Mouse (Mus musculus): Measurements from ENCODE around the gene Gm36245. TPM values are rescaled to one million over a fixed set of nuclear protein-coding genes. Genes with fewer than 3 reads are reported as not detected.

The Gm36245 gene
- not detected in 2 replicates for polyA plus RNA-seq (2015; fragmentation: Nextera tagmentation; extraction: Ambion mirVana)

DNA sequence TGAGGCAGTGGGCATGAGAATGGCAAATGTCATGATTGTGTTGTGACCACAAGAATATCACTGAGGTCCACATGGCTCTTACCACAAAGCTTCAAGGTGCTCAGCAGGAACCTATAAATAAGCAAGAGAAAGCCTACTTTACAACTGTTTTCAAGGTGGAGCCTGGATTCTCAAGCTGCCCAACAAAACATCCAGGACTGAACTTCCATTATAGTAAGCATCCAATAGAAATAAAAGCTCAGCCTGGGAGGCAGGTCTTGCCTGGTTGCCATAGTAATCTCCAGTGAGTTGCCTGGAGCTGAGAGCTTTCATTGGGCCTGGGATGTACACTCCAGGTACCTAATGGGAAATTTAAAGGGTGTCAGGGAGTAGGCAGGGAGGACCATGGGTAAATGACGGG lies at the start of gene Gm36245:
TSS of gene Gm36245 (plus strand) at position 301 of the 400 bp plus-strand sequence.
- WGBS: 96% methylated on average over 1 of the region's 1 CpGs
- H3K4me3 ChIP-seq (ENCODE audit: low read depth, low read length): no peak within 1 kb of the TSS
- no peak for TF ChIP-seq CTCF (IDR thresholded peaks at IDR 0.05; ENCODE audit: low read depth)
- no peak within 1 kb of the TSS for H3K27ac ChIP-seq (ENCODE audit: low read depth, low read length)
- H3K27me3 ChIP-seq (replicated peaks; ENCODE audit: control insufficient read depth, insufficient read depth, low read length): no peaks in the 10 kb centered on the region
- no peak within 1 kb of the TSS for H3K9ac ChIP-seq (ENCODE audit: low read depth, low read length)
- no peaks in the 10 kb centered on the region for H3K9me3 ChIP-seq (ENCODE audit: control insufficient read depth)
- no peaks in the 10 kb centered on the region for H3K36me3 ChIP-seq (ENCODE audit: control insufficient read depth, insufficient read depth)
- no peak within 1 kb of the TSS for H3K4me2 ChIP-seq (replicated peaks; ENCODE audit: low read depth)
- H3K4me1 ChIP-seq (replicated peaks; ENCODE audit: control insufficient read depth, insufficient read depth, low read length): no peaks in the 10 kb centered on the region
- no peak for ATAC-seq

GRCm38 (mm10) chr15:77561792-77562191 lies 37.3 kb upstream of the Gm36245 start, which contains the start of gene 1700025B11Rik:
Gene 1700025B11Rik (minus strand): TSS chr15:77561892.
- Histone ChIP-seq H3K36me3 (ENCODE audit: control insufficient read depth, insufficient read depth) (no peaks in the 10 kb centered on the region), H3K9me3 (ENCODE audit: control insufficient read depth) (no peaks in the 10 kb centered on the region), H3K4me3 (ENCODE audit: low read depth, low read length) (no peak within 1 kb of the TSS), H3K27ac (ENCODE audit: low read depth, low read length) (no peak within 1 kb of the TSS), H3K27me3 (replicated peaks; ENCODE audit: control insufficient read depth, insufficient read depth, low read length) (no peaks in the 10 kb centered on the region), H3K4me2 (replicated peaks; ENCODE audit: low read depth) (no peak within 1 kb of the TSS), H3K9ac (ENCODE audit: low read depth, low read length) (no peak within 1 kb of the TSS), H3K4me1 (replicated peaks; ENCODE audit: control insufficient read depth, insufficient read depth, low read length) (no peaks in the 10 kb centered on the region)
- TF ChIP-seq CTCF (IDR thresholded peaks at IDR 0.05; ENCODE audit: low read depth): no peak
- ATAC-seq: no peak

DNA sequence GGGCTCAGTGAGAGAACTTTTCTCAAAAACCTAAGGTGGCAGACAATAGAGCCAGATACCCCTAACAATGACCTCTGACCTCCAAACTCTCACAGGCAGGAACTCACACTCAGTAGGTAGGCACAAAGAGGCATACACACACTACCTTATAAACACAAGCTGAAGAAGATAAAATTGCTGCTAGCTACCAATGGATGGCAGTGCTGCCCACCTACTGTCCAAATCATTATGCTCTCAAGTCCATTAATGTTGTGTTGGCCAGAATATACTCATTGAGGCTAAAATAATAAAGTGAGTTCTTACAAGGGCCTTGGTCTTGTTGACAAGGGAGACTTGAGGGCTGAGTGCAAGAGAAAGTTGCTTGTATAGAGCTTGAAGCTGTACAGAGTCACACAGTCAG lies 35.8 kb upstream of the Gm36245 start:
- Histone ChIP-seq H3K9me3 (ENCODE audit: control insufficient read depth) (no peaks in the 10 kb centered on the region), H3K4me3 (ENCODE audit: low read depth, low read length) (no peak overlapping the region), H3K27me3 (replicated peaks; ENCODE audit: control insufficient read depth, insufficient read depth, low read length) (no peaks in the 10 kb centered on the region), H3K27ac (ENCODE audit: low read depth, low read length) (no peak overlapping the region), H3K9ac (ENCODE audit: low read depth, low read length) (no peak overlapping the region), H3K4me1 (replicated peaks; ENCODE audit: control insufficient read depth, insufficient read depth, low read length) (no peaks in the 10 kb centered on the region), H3K4me2 (replicated peaks; ENCODE audit: low read depth) (no peak overlapping the region), H3K36me3 (ENCODE audit: control insufficient read depth, insufficient read depth) (no peaks in the 10 kb centered on the region)
- TF ChIP-seq CTCF (IDR thresholded peaks at IDR 0.05; ENCODE audit: low read depth): peak; percentile 55
- ATAC-seq: no peak

DNA sequence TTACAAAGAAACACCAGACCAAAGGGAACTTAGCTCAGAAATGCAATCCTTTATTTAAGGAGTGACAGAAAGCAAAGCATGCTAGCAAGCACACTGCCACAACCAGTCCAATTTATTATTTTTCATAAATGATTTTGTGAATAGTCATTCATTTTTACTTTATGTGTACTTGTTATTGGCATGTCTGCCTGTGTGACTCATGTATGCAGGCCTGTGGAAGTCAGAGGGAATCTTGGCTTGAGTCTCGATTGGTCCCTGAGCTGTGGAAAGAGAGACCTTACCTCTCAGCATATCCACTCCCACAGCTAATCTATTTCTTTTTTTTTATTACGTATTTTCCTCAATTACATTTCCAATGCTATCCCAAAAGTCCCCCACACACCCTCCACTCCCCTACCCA lies 20.3 kb upstream of the Gm36245 start:
- Histone ChIP-seq H3K9me3 (ENCODE audit: control insufficient read depth) (no peaks in the 10 kb centered on the region), H3K36me3 (ENCODE audit: control insufficient read depth, insufficient read depth) (no peaks in the 10 kb centered on the region), H3K4me2 (replicated peaks; ENCODE audit: low read depth) (no peak overlapping the region), H3K9ac (ENCODE audit: low read depth, low read length) (no peak overlapping the region), H3K27me3 (replicated peaks; ENCODE audit: control insufficient read depth, insufficient read depth, low read length) (no peaks in the 10 kb centered on the region), H3K4me3 (ENCODE audit: low read depth, low read length) (no peak overlapping the region), H3K27ac (ENCODE audit: low read depth, low read length) (no peak overlapping the region), H3K4me1 (replicated peaks; ENCODE audit: control insufficient read depth, insufficient read depth, low read length) (no peaks in the 10 kb centered on the region)
- ATAC-seq: no peak
- WGBS: 96% methylated on average over 2 of the region's 2 CpGs
- no peak for TF ChIP-seq CTCF (IDR thresholded peaks at IDR 0.05; ENCODE audit: low read depth)

DNA sequence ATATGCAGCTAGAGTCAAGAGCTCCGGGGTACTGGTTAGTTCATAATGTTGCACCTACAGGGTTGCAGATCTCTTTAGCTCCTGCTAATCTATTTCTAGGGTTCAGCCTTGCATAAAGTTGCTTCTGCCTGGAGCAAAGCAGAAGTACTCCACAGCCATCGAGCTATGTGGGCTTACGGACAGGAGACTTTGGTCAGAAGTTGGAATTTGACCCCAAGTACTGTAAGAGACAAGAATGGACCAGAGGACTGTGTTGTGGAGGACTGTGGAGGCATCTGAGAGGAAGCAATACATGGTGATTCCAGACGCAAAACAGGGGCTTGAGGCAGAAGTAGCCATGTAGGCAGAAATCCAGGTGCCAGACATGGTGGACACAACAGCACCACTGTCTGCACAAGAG lies 19.7 kb upstream of the Gm36245 start:
- no peak for TF ChIP-seq CTCF (IDR thresholded peaks at IDR 0.05; ENCODE audit: low read depth)
- Histone ChIP-seq H3K4me2 (replicated peaks; ENCODE audit: low read depth) (no peak overlapping the region), H3K27ac (ENCODE audit: low read depth, low read length) (no peak overlapping the region), H3K9ac (ENCODE audit: low read depth, low read length) (no peak overlapping the region), H3K4me1 (replicated peaks; ENCODE audit: control insufficient read depth, insufficient read depth, low read length) (no peaks in the 10 kb centered on the region), H3K27me3 (replicated peaks; ENCODE audit: control insufficient read depth, insufficient read depth, low read length) (no peaks in the 10 kb centered on the region), H3K4me3 (ENCODE audit: low read depth, low read length) (no peak overlapping the region), H3K36me3 (ENCODE audit: control insufficient read depth, insufficient read depth) (no peaks in the 10 kb centered on the region), H3K9me3 (ENCODE audit: control insufficient read depth) (no peaks in the 10 kb centered on the region)
- 73% methylated on average over 4 of the region's 4 CpGs for WGBS
- no peak for ATAC-seq

DNA sequence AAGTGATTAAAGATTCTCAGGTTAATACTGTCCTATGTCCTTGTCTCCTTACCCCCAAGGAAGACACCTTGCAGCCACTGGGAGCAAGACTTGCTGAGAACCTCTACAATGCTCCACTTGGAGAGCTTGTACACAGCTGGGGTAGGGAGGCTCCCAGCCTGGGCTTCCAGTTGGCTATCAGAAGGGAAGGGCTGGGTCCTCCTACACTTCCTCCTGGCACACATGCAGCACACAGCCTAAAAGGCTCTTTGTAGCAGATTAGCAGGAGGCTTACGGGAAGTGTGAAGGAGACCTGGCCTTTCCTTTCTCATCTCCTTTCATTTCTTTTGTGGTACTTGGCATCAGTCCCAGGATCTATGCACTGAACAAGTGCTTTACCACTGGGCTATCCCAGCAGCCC lies 17.4 kb upstream of the Gm36245 start:
- H3K27ac ChIP-seq (ENCODE audit: low read depth, low read length): no peak overlapping the region
- no peaks in the 10 kb centered on the region for H3K27me3 ChIP-seq (replicated peaks; ENCODE audit: control insufficient read depth, insufficient read depth, low read length)
- no peak overlapping the region for H3K9ac ChIP-seq (ENCODE audit: low read depth, low read length)
- no peak for TF ChIP-seq CTCF (IDR thresholded peaks at IDR 0.05; ENCODE audit: low read depth)
- no peaks in the 10 kb centered on the region for H3K36me3 ChIP-seq (ENCODE audit: control insufficient read depth, insufficient read depth)
- ATAC-seq: no peak
- H3K4me2 ChIP-seq (replicated peaks; ENCODE audit: low read depth): no peak overlapping the region
- WGBS: 37% methylated on average over 1 of the region's 1 CpGs
- no peaks in the 10 kb centered on the region for H3K4me1 ChIP-seq (replicated peaks; ENCODE audit: control insufficient read depth, insufficient read depth, low read length)
- no peak overlapping the region for H3K4me3 ChIP-seq (ENCODE audit: low read depth, low read length)
- no peaks in the 10 kb centered on the region for H3K9me3 ChIP-seq (ENCODE audit: control insufficient read depth)

- no peaks in the 10 kb centered on the region for H3K27me3 ChIP-seq (replicated peaks; ENCODE audit: control insufficient read depth, insufficient read depth, low read length)
- no peaks in the 10 kb centered on the region for H3K4me1 ChIP-seq (replicated peaks; ENCODE audit: control insufficient read depth, insufficient read depth, low read length)
- no peak overlapping the region for H3K27ac ChIP-seq (ENCODE audit: low read depth, low read length)
- no peak for TF ChIP-seq CTCF (IDR thresholded peaks at IDR 0.05; ENCODE audit: low read depth)
- ATAC-seq: no peak
- no peak overlapping the region for H3K4me3 ChIP-seq (ENCODE audit: low read depth, low read length)
- H3K4me2 ChIP-seq (replicated peaks; ENCODE audit: low read depth): no peak overlapping the region
- no peaks in the 10 kb centered on the region for H3K9me3 ChIP-seq (ENCODE audit: control insufficient read depth)
- no peak overlapping the region for H3K9ac ChIP-seq (ENCODE audit: low read depth, low read length)
- H3K36me3 ChIP-seq (ENCODE audit: control insufficient read depth, insufficient read depth): no peaks in the 10 kb centered on the region; the same call in 1 of the 2 replicates
Observed at GRCm38 (mm10) chr15:77587026-77587425, 12.0 kb upstream of the Gm36245 start.

Measured in intestine, postnatal 0 days (tissue).